ENCODE assay signal across 42 mouse cellular contexts in the genomic region with DNA sequence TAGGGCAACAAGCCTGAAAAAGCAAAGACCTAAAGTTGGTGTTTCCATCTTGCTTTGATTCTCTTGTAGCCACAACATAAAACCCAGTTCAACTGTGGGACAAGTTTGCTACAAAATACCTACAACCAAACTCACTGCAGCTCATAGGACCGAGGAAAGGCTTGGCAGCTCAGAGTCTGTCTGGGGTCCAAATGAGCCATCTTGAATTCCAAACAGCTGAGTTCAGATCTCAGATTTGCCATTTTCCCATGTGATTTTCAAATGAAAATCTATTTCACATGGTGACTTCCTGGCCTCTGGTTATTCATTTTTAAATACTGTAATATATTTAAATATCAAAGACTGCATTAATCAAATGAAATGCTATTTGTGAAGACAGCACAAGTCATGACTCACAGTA. TPM values are rescaled to one million over a fixed set of nuclear protein-coding genes. Genes with fewer than 3 reads are reported as not detected.
"Had no signal": no experiment of that assay in that cellular context is flagged by ENCODE, and none has a peak within 500 bp of the region (broad histone marks: within the 10 kb centered on the region; RNA-seq: fewer than 3 reads in every experiment).

No protein-coding gene starts in this region.

- H3K4me3 ChIP-seq: gastrocnemius, adult 2 months; heart, adult 2 months; heart, embryonic 10.5 days; heart, embryonic 12.5 days; hindbrain, embryonic 10.5 days; hindbrain, embryonic 12.5 days; intestine, embryonic 15.5 days; layer of hippocampus, adult 2 months; limb, embryonic 13.5 days; limb, embryonic 15.5 days; liver, embryonic 12.5 days had no signal

- ATAC-seq: hindbrain, embryonic 16.5 days; inflammation-experienced regulatory T-cells, adult 6 months; intestine, embryonic 15.5 days; intestine, postnatal 0 days; liver, embryonic 12.5 days had no signal

- DNase-seq: gastrocnemius, adult 2 months; gastrocnemius, postnatal 10 days; gastrocnemius, postnatal 25 days; heart, adult 2 months; heart, postnatal 10 days; heart, postnatal 4 days; kidney, adult 18-20 months; kidney, adult 8-10 months; kidney, postnatal 10 days; kidney, postnatal 25 days; kidney, postnatal 4 days; layer of hippocampus, postnatal 36 days; left cerebral cortex, postnatal 4 days had no signal

- H3K4me1 ChIP-seq: heart, embryonic 10.5 days; heart, embryonic 12.5 days; hindbrain, embryonic 10.5 days; hindbrain, embryonic 12.5 days; intestine, embryonic 15.5 days; limb, embryonic 13.5 days; limb, embryonic 15.5 days; liver, embryonic 12.5 days had no signal

- H3K27ac ChIP-seq: gastrocnemius, adult 2 months; heart, adult 2 months; heart, embryonic 10.5 days; hindbrain, embryonic 10.5 days; hindbrain, embryonic 12.5 days; hindbrain, embryonic 14.5 days; intestine, embryonic 15.5 days; layer of hippocampus, adult 2 months; limb, embryonic 13.5 days; limb, embryonic 15.5 days; liver, embryonic 12.5 days; liver, embryonic 14.5 days had no signal

RNA-seq across cellular contexts. Expression of gene Samd13, which starts 10.3 kb away (rescaled TPM):
- total RNA-seq: layer of hippocampus, postnatal 14 days; layer of hippocampus, postnatal 36 days; liver, adult 2 months had no signal
- polyA plus RNA-seq: liver, adult 2 months had no signal

RNA-seq across cellular contexts. Expression of gene 4930503B20Rik, which starts 24.0 kb away (rescaled TPM):
- total RNA-seq: gastrocnemius, adult 2 months; gastrocnemius, postnatal 25 days; gastrocnemius, postnatal 4 days; heart, adult 2 months; heart, postnatal 10 days; heart, postnatal 25 days; layer of hippocampus, adult 2 months; layer of hippocampus, postnatal 14 days; layer of hippocampus, postnatal 36 days; left cerebral cortex, adult 18-20 months; left cerebral cortex, adult 8-10 months; left cerebral cortex, postnatal 10 days; liver, adult 2 months had no signal
- polyA plus RNA-seq: heart, embryonic 10.5 days; heart, embryonic 12.5 days; heart, embryonic 14.5 days; hindbrain, embryonic 10.5 days; hindbrain, embryonic 12.5 days; hindbrain, embryonic 14.5 days; hindbrain, embryonic 16.5 days; inflammation-experienced regulatory T-cells, adult 6 months; intestine, embryonic 15.5 days; intestine, postnatal 0 days; kidney, embryonic 14.5 days; limb, embryonic 11.5 days; limb, embryonic 13.5 days; limb, embryonic 15.5 days; liver, adult 2 months; liver, embryonic 12.5 days; liver, embryonic 14.5 days; liver, embryonic 16.5 days had no signal

RNA-seq across cellular contexts. Expression of gene Dnase2b, which starts 59.7 kb away (rescaled TPM):
- total RNA-seq: gastrocnemius, postnatal 10 days; gastrocnemius, postnatal 25 days; granulocyte monocyte progenitor cell, adult 5-6 weeks; heart, adult 2 months; heart, postnatal 10 days; heart, postnatal 25 days; heart, postnatal 4 days; layer of hippocampus, adult 2 months; layer of hippocampus, postnatal 14 days; layer of hippocampus, postnatal 36 days; left cerebral cortex, adult 18-20 months; left cerebral cortex, adult 8-10 months; left cerebral cortex, postnatal 10 days; left cerebral cortex, postnatal 25 days; left cerebral cortex, postnatal 4 days had no signal
- polyA plus RNA-seq: heart, adult 2 months; heart, embryonic 10.5 days; heart, embryonic 12.5 days; heart, embryonic 14.5 days; heart, embryonic 16.5 days; hindbrain, embryonic 10.5 days; hindbrain, embryonic 12.5 days; hindbrain, embryonic 14.5 days; hindbrain, embryonic 16.5 days; inflammation-experienced regulatory T-cells, adult 6 months; intestine, postnatal 0 days; kidney, embryonic 14.5 days; kidney, embryonic 16.5 days; limb, embryonic 11.5 days; limb, embryonic 13.5 days had no signal
